Mouse (Mus musculus) embryonic facial prominence, embryonic 10.5 days (tissue): ENCODE data around the gene Phf23. TPM values are rescaled to one million over a fixed set of nuclear protein-coding genes. Genes with fewer than 3 reads are reported as not detected.

Experiments used
- DNase-seq: peaks from one replicate; pipeline ENCODE4 v3.0.0-alpha.2; 2017; ENCODE audit warnings: low spot score
- H3K27ac ChIP-seq: fragments of 300-500 bp; sonication (generic); replicated peaks from 2 replicates; pipeline ENCODE4 v1.5.1; 2016; ENCODE audit warnings: mild to moderate bottlenecking
- H3K27me3 ChIP-seq: fragments of 300-500 bp; sonication (generic); replicated peaks from 2 replicates; pipeline ENCODE4 v1.6.1; 2016; ENCODE audit warnings: low read depth, mild to moderate bottlenecking; ENCODE audit not compliant: poor library complexity, severe bottlenecking
- H3K36me3 ChIP-seq: fragments of 300-500 bp; sonication (generic); replicated peaks from 2 replicates; pipeline ENCODE4 v1.6.1; 2016; ENCODE audit warnings: mild to moderate bottlenecking, moderate library complexity
- H3K4me1 ChIP-seq: fragments of 300-500 bp; sonication (generic); 2 replicates; pipeline ENCODE4 v1.6.1; 2016
- H3K4me3 ChIP-seq: fragments of 300-500 bp; sonication (generic); 2 replicates; pipeline ENCODE4 v1.5.1; 2016; ENCODE audit warnings: mild to moderate bottlenecking, moderate library complexity
- H3K9me3 ChIP-seq: fragments of 300-500 bp; sonication (generic); 2 replicates; pipeline ENCODE4 v1.6.1; 2016; ENCODE audit warnings: mild to moderate bottlenecking
- WGBS: fragments of 180-500 bp; shearing (Covaris S2); methylation state at CpG from one replicate; pipeline ENCODE4 v1.1.7; 2016; 5-methylcytosine and 5-hydroxymethylcytosine counted together
- polyA plus RNA-seq: library from polyadenylated mRNA; unstranded; fragments of >200 nt; fragmentation: Nextera tagmentation; extraction: Ambion mirVana; gene quantifications from 2 replicates; pipeline ENCODE4 v1.2.1, GENCODE M21; 2016

The Phf23 gene
- polyA plus RNA-seq, 1 experiment from 2014 or later = 98.3 TPM

GRCm38 (mm10) chr11:69961841-69962240 is 33.7 kb upstream of the Phf23 start:
- peaks cover 59% of the 10 kb centered on the region for H3K27me3 ChIP-seq
- WGBS = 59% methylated on average over 5 of the region's 5 CpGs
- H3K27ac ChIP-seq = no peak overlapping the region
- no peaks in the 10 kb centered on the region for H3K36me3 ChIP-seq
- no peak overlapping the region for H3K4me3 ChIP-seq
- no peaks in the 10 kb centered on the region for H3K9me3 ChIP-seq
- no peak for DNase-seq
- peaks cover 17% of the 10 kb centered on the region for H3K4me1 ChIP-seq

- Histone ChIP-seq H3K27ac (peak within 1 kb of the TSS; percentile 76), H3K27me3 (peaks cover 78% of the 10 kb centered on the region), H3K9me3 (no peaks in the 10 kb centered on the region), H3K36me3 (peaks cover 25% of the 10 kb centered on the region), H3K4me1 (peaks cover 19% of the 10 kb centered on the region), H3K4me3 (peak within 1 kb of the TSS; percentile 56)
- WGBS = 10% methylated on average over 24 of the region's 24 CpGs
- peak; percentile 30 for DNase-seq
These were observed 30.8 kb upstream of the Phf23 start, which contains the start of gene Cldn7 for GRCm38 (mm10) chr11:69964650-69965270. Gene Cldn7 (plus strand): TSS chr11:69964779.

GRCm38 (mm10) chr11:69965271-69966005 is 30.1 kb upstream of the Phf23 start:
- Histone ChIP-seq H3K4me1 (peaks cover 19% of the 10 kb centered on the region), H3K4me3 (peak overlapping the region; percentile 56), H3K9me3 (no peaks in the 10 kb centered on the region), H3K27me3 (peaks cover 78% of the 10 kb centered on the region), H3K36me3 (peaks cover 32% of the 10 kb centered on the region), H3K27ac (peak overlapping the region; percentile 76)
- peak; percentile 66 for DNase-seq
- 2% methylated on average over 49 of the region's 49 CpGs for WGBS

- peak; percentile 72 for DNase-seq
- Histone ChIP-seq H3K4me1 (peaks cover 19% of the 10 kb centered on the region), H3K36me3 (peaks cover 36% of the 10 kb centered on the region), H3K27me3 (peaks cover 75% of the 10 kb centered on the region), H3K27ac (peak overlapping the region; percentile 76), H3K4me3 (peak overlapping the region; percentile 56), H3K9me3 (no peaks in the 10 kb centered on the region)
- WGBS = 2% methylated on average over 59 of the region's 59 CpGs
These were observed 29.3 kb upstream of the Phf23 start for GRCm38 (mm10) chr11:69966006-69966859.

DNA sequence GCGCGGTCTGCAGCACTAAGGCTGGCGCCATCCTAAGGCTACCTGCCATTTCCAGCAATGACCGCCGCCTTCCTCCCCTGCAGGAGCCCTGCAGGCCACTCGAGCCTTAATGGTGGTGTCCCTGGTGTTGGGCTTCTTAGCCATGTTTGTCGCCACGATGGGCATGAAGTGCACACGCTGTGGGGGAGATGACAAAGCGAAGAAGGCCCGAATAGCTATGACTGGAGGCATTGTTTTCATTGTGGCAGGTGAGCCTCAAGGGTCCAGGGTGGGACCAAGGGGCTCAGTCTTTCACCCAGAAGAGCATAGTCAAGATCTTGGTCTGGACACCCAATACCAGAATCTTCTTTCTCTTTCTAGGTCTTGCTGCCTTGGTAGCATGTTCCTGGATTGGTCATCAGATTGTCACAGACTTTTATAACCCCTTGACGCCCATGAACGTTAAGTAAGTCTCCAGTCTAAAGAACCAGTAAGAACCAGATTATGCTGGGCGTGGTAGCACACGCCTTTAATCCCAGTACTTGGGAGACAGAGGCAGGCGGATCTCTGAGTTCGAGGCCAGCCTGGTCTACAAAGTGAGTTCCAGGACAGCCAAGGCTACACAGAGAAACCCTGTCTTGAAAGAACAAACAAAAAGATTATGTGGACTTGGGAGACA is 28.6 kb upstream of the Phf23 start:
- Histone ChIP-seq H3K27ac (peak overlapping the region; percentile 76), H3K4me1 (peaks cover 19% of the 10 kb centered on the region), H3K4me3 (peak overlapping the region; percentile 56), H3K36me3 (peaks cover 44% of the 10 kb centered on the region), H3K9me3 (no peaks in the 10 kb centered on the region), H3K27me3 (peaks cover 68% of the 10 kb centered on the region)
- no peak for DNase-seq
- 39% methylated on average over 17 of the region's 17 CpGs for WGBS

GRCm38 (mm10) chr11:69968793-69969192 is 26.8 kb upstream of the Phf23 start:
- H3K27me3 ChIP-seq = peaks cover 50% of the 10 kb centered on the region
- H3K36me3 ChIP-seq = peaks cover 62% of the 10 kb centered on the region
- WGBS = 89% methylated on average over 4 of the region's 4 CpGs
- H3K9me3 ChIP-seq = no peaks in the 10 kb centered on the region
- H3K27ac ChIP-seq = no peak overlapping the region
- H3K4me1 ChIP-seq = peaks cover 19% of the 10 kb centered on the region
- DNase-seq = no peak
- no peak overlapping the region for H3K4me3 ChIP-seq

DNA sequence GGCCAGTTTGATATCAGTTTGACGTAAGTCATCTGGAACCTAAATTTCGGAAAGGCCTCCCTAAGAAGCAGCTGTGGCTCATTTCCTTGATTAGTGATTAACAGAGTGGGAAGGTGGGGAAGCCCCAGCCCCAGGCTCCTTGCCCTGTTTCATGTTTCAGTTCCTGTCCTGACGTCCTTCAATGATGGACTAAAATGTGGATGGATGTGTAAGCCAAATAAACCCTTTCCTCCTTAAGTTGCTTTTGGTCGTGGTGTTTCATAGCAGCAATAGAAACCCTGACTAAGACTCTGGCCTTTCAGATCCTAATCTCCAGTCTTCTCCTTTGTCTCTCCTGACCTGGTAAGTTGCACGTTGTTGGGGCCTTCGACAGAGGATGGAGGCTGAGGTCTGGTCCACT is 25.4 kb upstream of the Phf23 start:
- DNase-seq = no peak
- peaks cover 76% of the 10 kb centered on the region for H3K36me3 ChIP-seq
- no peak overlapping the region for H3K27ac ChIP-seq
- H3K4me3 ChIP-seq = no peak overlapping the region
- peaks cover 36% of the 10 kb centered on the region for H3K27me3 ChIP-seq
- WGBS = 84% methylated on average over 6 of the region's 6 CpGs
- no peaks in the 10 kb centered on the region for H3K9me3 ChIP-seq
- peaks cover 17% of the 10 kb centered on the region for H3K4me1 ChIP-seq

DNA sequence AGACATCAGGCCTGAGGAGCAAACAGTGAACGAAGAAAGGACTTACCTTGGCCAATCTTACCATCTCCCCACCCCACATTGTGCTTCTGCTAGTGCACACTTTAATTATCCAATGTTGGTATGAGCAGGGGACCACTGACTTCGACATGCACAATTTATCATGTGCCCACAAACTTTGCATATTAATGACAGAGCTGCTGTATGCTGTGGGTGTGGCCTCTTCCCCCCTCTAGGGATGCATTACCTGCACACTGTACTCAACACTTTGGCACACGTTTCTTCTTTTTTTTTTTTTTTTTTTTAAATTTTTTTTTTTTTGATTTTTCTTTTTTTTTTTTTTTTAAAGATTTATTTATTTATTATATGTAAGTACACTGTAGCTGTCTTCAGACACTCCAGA is 24.8 kb upstream of the Phf23 start:
- H3K27me3 ChIP-seq = peaks cover 30% of the 10 kb centered on the region
- H3K9me3 ChIP-seq = no peaks in the 10 kb centered on the region
- no peak overlapping the region for H3K27ac ChIP-seq
- no peak overlapping the region for H3K4me3 ChIP-seq
- no peak for DNase-seq
- H3K36me3 ChIP-seq = peaks cover 81% of the 10 kb centered on the region
- H3K4me1 ChIP-seq = peaks cover 13% of the 10 kb centered on the region
- WGBS = 83% methylated on average over 3 of the region's 3 CpGs

- WGBS = 97% methylated on average over 2 of the region's 2 CpGs
- DNase-seq = no peak
These were observed 20.7 kb upstream of the Phf23 start for GRCm38 (mm10) chr11:69974907-69975306.

GRCm38 (mm10) chr11:69976271-69976670 is 19.3 kb upstream of the Phf23 start:
- H3K9me3 ChIP-seq = no peaks in the 10 kb centered on the region
- peaks cover 77% of the 10 kb centered on the region for H3K36me3 ChIP-seq
- no peak for DNase-seq
- peaks cover 11% of the 10 kb centered on the region for H3K4me1 ChIP-seq
- H3K27me3 ChIP-seq = no peaks in the 10 kb centered on the region
- H3K4me3 ChIP-seq = no peak overlapping the region
- WGBS = 85% methylated on average over 4 of the region's 4 CpGs
- H3K27ac ChIP-seq = no peak overlapping the region

More at GRCm38 (mm10) chr11:69974907-69975306, 20.7 kb upstream of the Phf23 start:
- Histone ChIP-seq H3K4me3 (no peak overlapping the region), H3K27ac (no peak overlapping the region), H3K27me3 (no peaks in the 10 kb centered on the region), H3K36me3 (peaks cover 87% of the 10 kb centered on the region), H3K4me1 (peaks cover 11% of the 10 kb centered on the region), H3K9me3 (no peaks in the 10 kb centered on the region)

DNA sequence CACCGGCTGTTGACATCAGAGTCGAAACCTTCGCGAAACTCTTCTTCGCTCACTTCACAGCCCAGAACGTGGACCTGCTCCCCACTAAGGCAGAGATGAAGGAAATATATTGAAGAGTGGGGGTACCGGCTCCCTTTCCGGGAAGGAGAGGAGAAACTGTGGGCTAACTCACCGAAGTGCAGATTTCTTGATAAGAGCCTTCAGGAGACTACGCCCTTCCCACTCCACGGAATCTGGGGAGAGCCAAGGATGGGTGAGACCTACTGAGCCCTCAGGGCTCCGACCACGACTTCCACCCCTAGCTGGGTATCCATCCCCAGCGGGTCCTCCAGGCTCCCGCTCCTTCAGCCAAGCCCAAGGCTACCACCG is 15.8 kb upstream of the Phf23 start:
- Histone ChIP-seq H3K4me3 (peak overlapping the region; percentile 84), H3K36me3 (peaks cover 62% of the 10 kb centered on the region), H3K27ac (peak overlapping the region; percentile 99), H3K4me1 (peaks cover 32% of the 10 kb centered on the region), H3K9me3 (no peaks in the 10 kb centered on the region), H3K27me3 (no peaks in the 10 kb centered on the region)
- no peak for DNase-seq
- 4% methylated on average over 16 of the region's 16 CpGs for WGBS
